Mouse (Mus musculus): Measurements from ENCODE around the gene Mrpl58. TPM values are rescaled to one million over a fixed set of nuclear protein-coding genes. Genes with fewer than 3 reads are reported as not detected.
A peak's percentile ranks its signal among the peaks of the same experiment; 100 is the strongest.
"Not testable (repeated sequence)": the region's sequence is repeated elsewhere in the genome, so short reads cannot be mapped to it uniquely, and the experiment has no call there.

Mrpl58 gene
- polyA plus RNA-seq, 1 experiment, result 89.3 TPM

- DNase-seq (ENCODE audit: low spot score), result no peak
Measured at GRCm38 (mm10) chr11:115382891-115383290, 20.7 kb upstream of the Mrpl58 start.

- DNase-seq (ENCODE audit: low spot score), result no peak
Measured at GRCm38 (mm10) chr11:115383701-115384474, 19.7 kb upstream of the Mrpl58 start.

GRCm38 (mm10) chr11:115384587-115384986 lies 19.0 kb upstream of the Mrpl58 start:
- DNase-seq (ENCODE audit: low spot score), result no peak

GRCm38 (mm10) chr11:115386859-115387258 lies 16.7 kb upstream of the Mrpl58 start:
- DNase-seq (ENCODE audit: low spot score), result not testable (repeated sequence)

- DNase-seq (ENCODE audit: low spot score), result no peak
Measured at GRCm38 (mm10) chr11:115391358-115391757, 12.2 kb upstream of the Mrpl58 start.

GRCm38 (mm10) chr11:115393721-115394325 lies 9.7 kb upstream of the Mrpl58 start:
- DNase-seq (ENCODE audit: low spot score), result no peak

GRCm38 (mm10) chr11:115398085-115398484 lies 5.5 kb upstream of the Mrpl58 start:
- no peak for DNase-seq (ENCODE audit: low spot score)

- no peak for DNase-seq (ENCODE audit: low spot score)
Measured at GRCm38 (mm10) chr11:115400126-115400525, 3.4 kb upstream of the Mrpl58 start.

- DNase-seq (ENCODE audit: low spot score), result no peak
Measured at GRCm38 (mm10) chr11:115400630-115401391, 2.7 kb upstream of the Mrpl58 start.

GRCm38 (mm10) chr11:115405723-115406122 lies 2.2 kb downstream of the Mrpl58 start:
- DNase-seq (ENCODE audit: low spot score), result no peak

GRCm38 (mm10) chr11:115406858-115407401 lies 3.4 kb downstream of the Mrpl58 start:
- DNase-seq (ENCODE audit: low spot score), result no peak

GRCm38 (mm10) chr11:115408266-115408920 lies 4.8 kb downstream of the Mrpl58 start:
- no peak for DNase-seq (ENCODE audit: low spot score)

GRCm38 (mm10) chr11:115409556-115409955 lies 6.0 kb downstream of the Mrpl58 start:
- DNase-seq (ENCODE audit: low spot score), result no peak

GRCm38 (mm10) chr11:115419531-115420237 lies 16.1 kb downstream of the Mrpl58 start, which contains the start of the genes Atp5h and Kctd2:
Atp5h (minus strand) TSS chr11:115419962.
Kctd2 (plus strand) TSS chr11:115420128.
- peak; percentile 87 for DNase-seq (ENCODE audit: low spot score)

- DNase-seq (ENCODE audit: low spot score), result peak; percentile 61
Measured at GRCm38 (mm10) chr11:115420336-115421190, 17.0 kb downstream of the Mrpl58 start.

GRCm38 (mm10) chr11:115421328-115421727 lies 17.8 kb downstream of the Mrpl58 start:
- no peak for DNase-seq (ENCODE audit: low spot score)

- DNase-seq (ENCODE audit: low spot score), result no peak
Measured at GRCm38 (mm10) chr11:115421972-115422371, 18.4 kb downstream of the Mrpl58 start.

GRCm38 (mm10) chr11:115423091-115423490 lies 19.5 kb downstream of the Mrpl58 start:
- no peak for DNase-seq (ENCODE audit: low spot score)

- DNase-seq (ENCODE audit: low spot score), result no peak
Measured at GRCm38 (mm10) chr11:115424666-115425065, 21.1 kb downstream of the Mrpl58 start.

GRCm38 (mm10) chr11:115425671-115426070 lies 22.1 kb downstream of the Mrpl58 start:
- DNase-seq (ENCODE audit: low spot score), result no peak
